Mouse (Mus musculus): ENCODE measurements at regions not wholly inside any gene's neighbourhood (a gene's known extent, or its start where the extent isn't known, plus 50 kb on each side); places are given as distances from the start of the nearest gene placed in this dataset.

DNA sequence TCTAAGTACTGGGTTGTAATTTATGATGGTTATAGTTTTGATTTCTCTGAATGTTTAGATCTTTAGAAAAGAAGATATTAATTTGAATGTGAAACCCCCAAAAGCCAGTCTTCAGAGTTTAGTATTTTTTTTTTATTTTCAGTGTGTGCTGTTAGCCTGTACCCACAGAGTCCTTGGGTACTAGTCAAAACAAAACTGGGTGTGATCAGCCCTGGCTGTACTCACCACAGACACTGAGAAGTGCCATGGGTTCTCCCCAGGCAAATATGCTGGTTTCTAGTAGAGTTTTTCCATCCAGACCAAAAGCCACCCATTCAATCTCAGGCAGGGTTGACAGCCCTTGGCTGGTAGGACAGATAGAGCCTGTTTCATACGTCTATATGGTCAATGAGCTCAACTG lies 484.9 kb downstream of the Col12a1 start:
- Histone ChIP-seq H3K9ac (replicated peaks) (no peak overlapping the region), H3K4me1 (replicated peaks; ENCODE audit: control insufficient read depth in 2 of 2, insufficient read depth in 2 of 2, low read length in 1 of 2) (no peaks in the 10 kb centered on the region), H3K4me3 (ENCODE audit: insufficient read depth in 1 of 2, low read depth in 2 of 2, low read length in 2 of 2) (no peak overlapping the region), H3K27ac (no peak overlapping the region), H3K9me3 (ENCODE audit: control insufficient read depth, low read length) (no peaks in the 10 kb centered on the region), H3K36me3 (replicated peaks; ENCODE audit: control insufficient read depth, insufficient read depth, low read depth) (no peaks in the 10 kb centered on the region), H3K27me3 (ENCODE audit: control insufficient read depth, insufficient read depth, low read length) (no peaks in the 10 kb centered on the region), H3K4me2 (ENCODE audit: low read depth) (no peak overlapping the region)
- ATAC-seq (ENCODE audit: insufficient read depth) (no peak), DNase-seq (ENCODE audit: low read depth in 3 of 3, low spot score in 3 of 3) (no peak)
- TF ChIP-seq CTCF (IDR thresholded peaks at IDR 0.05; ENCODE audit: low read depth) (no peak), EP300 (IDR thresholded peaks at IDR 0.05; ENCODE audit: low read depth) (no peak)
- WGBS (ENCODE audit: insufficient replicate concordance) = 58% methylated on average over 1 of the region's 1 CpGs

DNA sequence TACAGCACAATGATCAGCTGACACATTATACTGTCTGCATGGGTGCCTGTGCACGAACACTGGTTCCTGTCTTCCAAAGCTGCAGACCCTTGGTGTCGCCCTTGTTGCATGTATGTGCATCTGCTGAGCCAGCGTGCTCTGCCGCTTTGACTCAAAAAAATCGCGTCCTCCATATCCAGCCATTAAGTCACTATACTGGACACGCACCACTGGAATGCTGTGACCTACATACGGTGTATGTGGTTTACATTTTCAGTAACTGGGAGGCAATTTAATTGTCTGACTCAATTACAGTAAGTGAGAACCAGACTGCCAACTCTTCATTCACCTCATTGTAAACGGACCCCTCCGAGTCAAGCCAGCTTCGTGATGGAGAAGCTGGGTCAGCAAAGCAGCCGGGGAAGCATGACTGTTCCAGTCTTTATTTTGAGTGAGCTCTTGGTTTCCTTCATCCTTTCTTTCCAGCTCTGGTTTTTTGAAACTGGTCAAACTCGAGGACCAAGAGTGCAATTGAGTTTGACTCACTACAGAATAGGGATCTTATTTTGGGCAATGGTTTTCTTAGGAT lies 448.9 kb downstream of the Col12a1 start:
- Histone ChIP-seq H3K9me3 (ENCODE audit: control insufficient read depth, low read length) (no peaks in the 10 kb centered on the region), H3K4me1 (replicated peaks; ENCODE audit: control insufficient read depth in 2 of 2, insufficient read depth in 2 of 2, low read length in 1 of 2) (no peaks in the 10 kb centered on the region), H3K27me3 (ENCODE audit: control insufficient read depth, insufficient read depth, low read length) (no peaks in the 10 kb centered on the region), H3K4me2 (ENCODE audit: low read depth) (no peak overlapping the region), H3K9ac (replicated peaks) (no peak overlapping the region), H3K27ac (no peak overlapping the region), H3K4me3 (ENCODE audit: insufficient read depth in 1 of 2, low read depth in 2 of 2, low read length in 2 of 2) (no peak overlapping the region), H3K36me3 (replicated peaks; ENCODE audit: control insufficient read depth, insufficient read depth, low read depth) (no peaks in the 10 kb centered on the region)
- WGBS (ENCODE audit: insufficient replicate concordance) = 68% methylated on average over 13 of the region's 13 CpGs
- no peak for ATAC-seq (ENCODE audit: insufficient read depth)
- DNase-seq (ENCODE audit: low read depth in 3 of 3, low spot score in 3 of 3) = no peak
- TF ChIP-seq EP300 (IDR thresholded peaks at IDR 0.05; ENCODE audit: low read depth) = no peak
- no peak for TF ChIP-seq CTCF (IDR thresholded peaks at IDR 0.05; ENCODE audit: low read depth)

DNA sequence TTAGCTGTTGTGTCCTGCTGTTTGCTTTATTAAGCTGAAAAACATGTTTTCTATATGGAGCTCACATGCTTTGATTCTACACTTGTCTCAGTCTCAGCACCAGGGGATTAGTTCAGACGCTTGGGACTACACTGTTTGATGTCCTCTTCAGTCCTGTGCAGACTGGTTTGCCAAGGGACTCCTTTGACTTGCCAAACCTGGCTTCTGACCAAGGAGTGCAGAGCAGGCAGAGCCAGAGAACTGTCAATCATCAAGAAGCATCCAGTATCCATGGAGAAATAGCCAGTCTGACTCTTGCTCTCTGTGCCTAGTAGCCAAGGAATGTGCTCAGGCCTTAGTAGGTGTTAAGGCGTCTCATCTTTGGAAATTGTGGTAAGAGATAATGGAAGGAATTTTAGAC lies 448.4 kb downstream of the Col12a1 start:
- WGBS (ENCODE audit: insufficient replicate concordance) = 49% methylated on average over 2 of the region's 2 CpGs
- no peaks in the 10 kb centered on the region for H3K36me3 ChIP-seq (replicated peaks; ENCODE audit: control insufficient read depth, insufficient read depth, low read depth)
- no peak overlapping the region for H3K4me2 ChIP-seq (ENCODE audit: low read depth)
- no peak overlapping the region for H3K9ac ChIP-seq (replicated peaks)
- no peak overlapping the region for H3K27ac ChIP-seq
- H3K4me3 ChIP-seq (ENCODE audit: insufficient read depth in 1 of 2, low read depth in 2 of 2, low read length in 2 of 2) = no peak overlapping the region
- TF ChIP-seq EP300 (IDR thresholded peaks at IDR 0.05; ENCODE audit: low read depth) (no peak), CTCF (IDR thresholded peaks at IDR 0.05; ENCODE audit: low read depth) (no peak)
- H3K4me1 ChIP-seq (replicated peaks; ENCODE audit: control insufficient read depth in 2 of 2, insufficient read depth in 2 of 2, low read length in 1 of 2) = no peaks in the 10 kb centered on the region
- ATAC-seq (ENCODE audit: insufficient read depth) = no peak
- no peaks in the 10 kb centered on the region for H3K9me3 ChIP-seq (ENCODE audit: control insufficient read depth, low read length)
- no peaks in the 10 kb centered on the region for H3K27me3 ChIP-seq (ENCODE audit: control insufficient read depth, insufficient read depth, low read length)
- no peak for DNase-seq (ENCODE audit: low read depth in 3 of 3, low spot score in 3 of 3)

DNA sequence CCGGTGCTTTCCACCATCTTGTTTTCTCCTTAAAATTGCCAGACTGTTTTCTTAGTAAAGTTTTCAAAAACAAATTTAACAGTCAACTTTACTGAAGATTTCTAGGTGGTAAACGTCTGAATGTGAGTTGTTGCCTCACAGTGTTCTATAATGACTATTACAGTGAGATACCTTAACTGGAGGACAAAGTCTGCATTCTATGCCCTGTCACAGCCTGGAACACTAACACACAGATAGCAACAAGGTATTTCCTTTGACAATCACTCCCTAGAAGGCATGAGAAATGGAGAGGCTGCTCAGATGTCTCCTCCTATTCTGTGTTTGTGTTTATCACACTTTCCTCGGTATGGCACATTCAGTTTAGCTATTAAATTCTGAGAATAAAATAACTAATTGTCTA lies 430.8 kb downstream of the Col12a1 start:
- Histone ChIP-seq H3K27ac (no peak overlapping the region), H3K9ac (replicated peaks) (no peak overlapping the region), H3K4me2 (ENCODE audit: low read depth) (no peak overlapping the region), H3K27me3 (ENCODE audit: control insufficient read depth, insufficient read depth, low read length) (no peaks in the 10 kb centered on the region), H3K9me3 (ENCODE audit: control insufficient read depth, low read length) (no peaks in the 10 kb centered on the region), H3K36me3 (replicated peaks; ENCODE audit: control insufficient read depth, insufficient read depth, low read depth) (no peaks in the 10 kb centered on the region), H3K4me1 (replicated peaks; ENCODE audit: control insufficient read depth in 2 of 2, insufficient read depth in 2 of 2, low read length in 1 of 2) (no peaks in the 10 kb centered on the region), H3K4me3 (ENCODE audit: insufficient read depth in 1 of 2, low read depth in 2 of 2, low read length in 2 of 2) (no peak overlapping the region)
- TF ChIP-seq EP300 (IDR thresholded peaks at IDR 0.05; ENCODE audit: low read depth) (no peak), CTCF (IDR thresholded peaks at IDR 0.05; ENCODE audit: low read depth) (no peak)
- DNase-seq (ENCODE audit: low read depth in 3 of 3, low spot score in 3 of 3) (no peak), ATAC-seq (ENCODE audit: insufficient read depth) (no peak)
- 59% methylated on average over 3 of the region's 3 CpGs for WGBS (ENCODE audit: insufficient replicate concordance)

DNA sequence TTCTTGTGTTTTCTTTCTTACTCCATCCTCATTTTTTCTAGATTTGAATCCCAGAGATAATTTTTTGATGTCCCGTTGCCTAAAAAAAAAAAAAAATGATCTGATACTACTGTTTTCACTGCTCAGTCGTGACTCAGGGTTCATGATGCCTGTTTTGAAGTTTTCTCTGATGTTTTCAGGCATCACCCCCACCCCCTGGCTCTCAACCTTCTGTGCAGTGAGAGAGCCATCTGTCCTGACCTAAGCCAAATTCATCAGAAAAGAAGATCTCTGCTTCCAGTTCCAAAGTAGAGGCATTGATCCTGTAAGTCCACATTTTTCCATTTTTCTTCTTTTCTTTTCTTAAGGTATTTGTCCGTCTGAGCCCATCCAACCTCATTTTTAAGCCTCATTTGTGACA lies 423.3 kb downstream of the Col12a1 start:
- H3K4me3 ChIP-seq (ENCODE audit: insufficient read depth in 1 of 2, low read depth in 2 of 2, low read length in 2 of 2) = no peak overlapping the region
- no peak for ATAC-seq (ENCODE audit: insufficient read depth)
- TF ChIP-seq EP300 (IDR thresholded peaks at IDR 0.05; ENCODE audit: low read depth) = no peak
- no peak for TF ChIP-seq CTCF (IDR thresholded peaks at IDR 0.05; ENCODE audit: low read depth)
- WGBS (ENCODE audit: insufficient replicate concordance) = 37% methylated on average over 3 of the region's 3 CpGs
- H3K27me3 ChIP-seq (ENCODE audit: control insufficient read depth, insufficient read depth, low read length) = no peaks in the 10 kb centered on the region
- no peaks in the 10 kb centered on the region for H3K9me3 ChIP-seq (ENCODE audit: control insufficient read depth, low read length)
- no peak overlapping the region for H3K4me2 ChIP-seq (ENCODE audit: low read depth)
- no peak overlapping the region for H3K9ac ChIP-seq (replicated peaks)
- H3K4me1 ChIP-seq (replicated peaks; ENCODE audit: control insufficient read depth in 2 of 2, insufficient read depth in 2 of 2, low read length in 1 of 2) = no peaks in the 10 kb centered on the region
- no peak overlapping the region for H3K27ac ChIP-seq
- no peaks in the 10 kb centered on the region for H3K36me3 ChIP-seq (replicated peaks; ENCODE audit: control insufficient read depth, insufficient read depth, low read depth)
- no peak for DNase-seq (ENCODE audit: low read depth in 3 of 3, low spot score in 3 of 3)
